Mouse (Mus musculus) heart, postnatal 10 days (tissue): ENCODE data around the gene Ces1e. TPM values are rescaled to one million over a fixed set of nuclear protein-coding genes. Genes with fewer than 3 reads are reported as not detected.

ENCODE experiments used
- DNase-seq, 2 experiments: peaks; one replicate each; pipeline ENCODE4 v3.0.0; 2021
- intact Hi-C: fragments of 180-260 bp; cut with DNase I; formaldehyde crosslinking; loops from one replicate; pipeline ENCODE4 v1.15.1; 2025
- total RNA-seq, 2 experiments: library from RNA; stranded (reverse); gene quantifications; 2 replicates each; pipeline ENCODE4 v1.2.3; 2021

The Ces1e gene
- total RNA-seq, 2 experiments from 2014 or later, result 0.94 to 1.0 TPM

DNA sequence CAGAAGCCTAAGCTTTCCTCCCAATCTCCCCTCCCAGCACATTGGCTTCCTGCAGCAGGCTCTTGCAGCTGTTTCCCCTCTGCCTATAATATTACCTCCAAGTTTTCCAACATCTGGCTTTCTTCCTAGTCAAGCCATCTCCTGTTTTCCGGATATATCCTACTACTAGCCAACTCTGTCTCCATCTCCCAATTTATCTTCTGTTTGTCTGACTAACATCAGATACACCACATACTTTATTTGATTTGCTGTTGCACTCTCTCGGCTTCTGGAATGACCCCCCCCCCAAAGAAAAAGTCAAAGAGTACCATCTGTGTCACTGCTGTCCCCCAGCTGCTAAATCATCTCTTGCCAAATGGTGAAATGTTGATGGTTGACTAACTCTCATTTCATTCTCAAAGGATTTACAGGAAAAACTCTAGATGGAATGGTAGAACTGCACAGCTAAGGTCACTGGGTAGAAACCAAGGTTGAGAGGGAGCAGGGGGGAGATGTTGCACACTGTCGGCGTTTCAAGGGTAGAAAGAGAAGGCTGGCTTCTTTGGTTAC is 48.8 kb downstream of the Ces1e start:
- DNase-seq, result peak; percentile 49 to 56
- intact Hi-C loops, result no loop called here

DNA sequence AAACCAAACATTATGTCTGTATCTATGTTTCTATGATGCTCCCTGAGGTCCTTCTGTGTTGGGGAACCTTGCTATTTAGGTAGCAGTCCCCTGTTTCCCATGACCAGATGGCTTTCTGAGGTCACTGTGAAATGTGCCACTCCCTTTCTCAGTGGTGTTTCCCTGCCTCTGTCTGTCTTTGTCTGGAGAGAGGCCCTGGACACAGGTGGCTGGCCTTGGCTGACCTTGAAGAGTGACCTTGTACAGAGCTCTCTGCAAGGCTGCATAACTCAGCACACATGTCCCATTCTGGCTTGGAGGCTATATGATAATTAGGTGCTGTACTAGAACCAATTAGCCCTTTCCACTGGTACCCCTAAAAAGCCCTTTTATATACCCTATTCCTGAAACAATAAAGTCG is 52.8 kb downstream of the Ces1e start:
- peak in 1 of 2 experiments; percentile 15 for DNase-seq
- intact Hi-C loops, result no loop called here

DNA sequence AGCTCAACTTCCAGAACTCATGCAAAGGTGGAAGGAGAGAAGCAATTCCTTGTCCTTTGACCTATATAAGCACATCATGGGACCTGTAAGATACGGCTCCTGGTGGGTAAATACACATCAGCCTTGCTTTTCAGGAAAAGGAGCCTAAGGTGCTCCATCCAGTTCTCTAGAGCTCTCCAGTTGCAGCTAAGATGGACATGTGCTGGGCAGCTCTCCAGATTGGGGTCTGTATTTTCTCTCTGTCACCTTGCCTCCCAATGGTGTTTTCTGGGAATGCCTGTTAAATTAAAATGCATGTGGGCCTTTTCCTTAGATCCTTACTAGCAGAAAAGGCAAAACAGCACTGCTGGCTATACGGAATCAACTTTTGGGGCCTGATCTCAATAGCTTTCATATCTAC is 54.9 kb downstream of the Ces1e start:
- intact Hi-C loops, result no loop called here
- no peak for DNase-seq

DNA sequence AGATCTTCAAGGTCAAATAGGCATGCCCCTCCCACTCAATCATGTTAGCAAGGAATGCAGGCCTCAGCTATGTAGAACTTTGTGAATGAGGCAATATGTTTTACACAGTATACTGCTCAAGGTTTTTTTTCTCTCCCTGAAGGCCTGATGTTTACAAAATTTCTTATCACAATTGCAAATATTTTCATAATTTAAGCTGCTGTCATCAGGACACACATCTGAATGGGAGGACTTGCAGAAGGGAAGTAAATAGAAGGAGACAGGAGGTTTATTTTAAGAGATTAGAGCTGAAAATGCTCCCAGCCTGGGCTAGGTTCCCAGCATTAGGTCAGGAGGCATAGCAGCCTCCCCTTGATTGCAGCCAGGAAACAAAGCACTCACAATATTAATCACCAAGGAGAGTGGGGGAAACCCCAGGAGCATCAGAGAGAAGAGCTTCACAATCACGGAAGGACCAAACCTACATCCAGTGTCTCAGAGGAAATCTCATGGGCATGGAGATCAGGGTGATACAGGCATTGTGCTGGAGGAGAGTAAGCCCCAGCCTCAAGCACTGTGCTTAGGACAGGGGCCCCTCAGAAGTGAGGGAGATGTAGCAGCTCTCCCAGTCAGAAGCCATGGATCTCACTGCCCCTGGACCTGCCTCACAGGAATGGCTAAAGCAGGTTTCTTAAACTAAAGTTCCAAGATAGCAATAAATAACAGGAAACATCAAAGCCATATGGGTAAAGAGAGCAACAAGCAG is 57.4 kb downstream of the Ces1e start:
- intact Hi-C loops, result no loop called here
- DNase-seq, result peak; percentile 72 to 82

DNA sequence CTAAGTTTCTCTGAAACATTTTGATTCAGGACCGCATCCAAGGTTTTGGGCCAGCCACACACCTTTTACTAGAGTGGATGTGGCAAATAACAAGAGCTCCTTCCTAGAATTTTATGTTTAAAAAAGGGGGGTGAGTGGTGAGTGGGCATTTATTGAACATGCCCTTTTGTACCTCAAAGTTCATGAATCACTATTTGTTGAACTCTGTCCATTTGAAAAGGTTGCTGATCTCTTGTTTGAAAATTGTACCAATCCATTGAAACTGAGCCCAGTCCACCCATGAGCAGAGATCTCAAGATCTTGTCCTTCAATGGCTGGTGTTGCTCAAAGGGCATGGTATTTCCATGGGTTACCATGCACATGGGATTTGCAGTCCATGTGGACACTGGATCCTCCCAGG is 66.1 kb downstream of the Ces1e start:
- intact Hi-C loops, result no loop called here

DNA sequence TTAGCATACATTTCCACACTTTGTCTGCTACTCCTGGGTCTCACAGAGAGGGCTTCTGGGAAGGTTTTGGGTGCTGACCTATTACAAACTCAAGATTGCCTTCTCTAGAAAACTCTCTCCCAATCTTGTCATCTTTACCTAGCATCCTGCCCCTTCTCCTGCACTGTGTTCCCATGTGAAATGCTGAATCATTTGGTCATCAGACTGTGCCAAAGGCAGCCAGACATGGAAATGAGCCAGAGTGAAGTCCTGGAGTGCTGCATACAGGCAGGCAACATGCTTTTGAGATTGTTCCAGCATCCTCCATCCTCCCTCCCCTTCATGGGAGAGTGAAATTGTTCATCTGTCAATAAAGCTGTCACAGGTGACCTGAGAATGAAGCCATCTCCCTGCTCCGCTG is 78.0 kb downstream of the Ces1e start:
- intact Hi-C loops, result no loop called here
- peak; percentile 5 to 19 for DNase-seq

More for the DNA sequence above, 66.1 kb downstream of the Ces1e start:
- DNase-seq, result no peak

Other genes with a start within 250 kb of the Ces1e start
- gene Ces1a, start 181.4 kb downstream of the Ces1e start, total RNA-seq, result not detected
- gene Ces1b, start 149.6 kb downstream of the Ces1e start, total RNA-seq, result not detected
- not detected for gene Ces1c, start 98.3 kb downstream of the Ces1e start, total RNA-seq
- 10 to 100 TPM; 29.5 to 57.4 TPM for gene Ces1d, start 31.8 kb downstream of the Ces1e start, total RNA-seq
- gene Ces1f, start 50.1 kb upstream of the Ces1e start, total RNA-seq, result under 1 TPM; 0.72 to 0.86 TPM
- gene Ces1g, start 107.7 kb upstream of the Ces1e start, total RNA-seq, result not detected
- gene Ces1h, start 150.1 kb upstream of the Ces1e start, total RNA-seq, result not detected